Mouse (Mus musculus) cerebellum, postnatal 10 days (tissue): ENCODE data around the gene Snx8.

Experiments used
- DNase-seq, 2 experiments: peaks; one replicate each; pipeline ENCODE4 v3.0.0; 2021; ENCODE audit warnings: mixed read lengths in 2 of 2

Snx8 gene

DNA sequence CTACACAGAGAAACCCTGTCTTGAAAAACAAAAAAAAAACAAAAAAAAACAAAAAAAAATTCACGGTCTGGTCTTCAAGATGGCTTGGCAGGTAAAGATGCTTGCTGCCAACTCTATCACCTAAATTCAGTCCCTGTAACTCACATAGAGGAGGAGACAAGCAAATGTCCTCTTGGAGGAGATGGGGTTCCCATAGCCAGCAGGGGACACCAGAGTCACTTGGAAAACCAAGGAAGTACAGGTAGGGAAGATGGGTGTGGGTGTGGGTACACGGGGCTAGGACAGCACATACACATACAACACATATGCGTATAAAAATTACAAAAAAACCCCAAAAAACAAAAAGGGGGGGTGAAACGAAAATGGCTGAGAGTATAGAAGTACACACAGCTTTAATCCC, 46.2 kb downstream of the Snx8 start:
- DNase-seq = no peak

- no peak for DNase-seq
Observed at GRCm38 (mm10) chr5:140339836-140340235, 49.2 kb downstream of the Snx8 start.

GRCm38 (mm10) chr5:140338779-140339178, 50.3 kb downstream of the Snx8 start:
- DNase-seq = no peak

GRCm38 (mm10) chr5:140336680-140337079, 52.4 kb downstream of the Snx8 start:
- DNase-seq = peak; percentile 66 to 80

DNA sequence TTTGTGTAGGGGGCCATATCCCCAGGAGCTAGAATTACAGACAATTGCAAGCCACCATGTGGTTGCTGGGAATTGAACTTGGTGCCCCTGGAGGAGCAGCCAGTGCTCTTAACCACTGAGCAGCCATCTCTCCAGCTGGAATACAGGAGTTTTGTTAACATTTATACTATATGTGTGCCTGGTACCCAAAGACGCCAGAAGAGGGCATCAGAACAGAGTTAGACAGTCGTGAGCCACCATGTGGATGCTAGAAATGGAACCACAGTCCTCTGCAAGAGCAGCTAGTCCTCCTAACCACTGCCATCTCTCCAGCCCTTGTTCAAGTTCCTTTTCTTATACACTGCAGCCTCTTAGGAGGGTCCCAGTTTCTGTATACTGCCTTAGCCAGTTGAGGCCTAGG, 55.4 kb downstream of the Snx8 start:
- DNase-seq = peak; percentile 22 to 27

GRCm38 (mm10) chr5:140332519-140332918, 56.5 kb downstream of the Snx8 start:
- DNase-seq = no peak

DNA sequence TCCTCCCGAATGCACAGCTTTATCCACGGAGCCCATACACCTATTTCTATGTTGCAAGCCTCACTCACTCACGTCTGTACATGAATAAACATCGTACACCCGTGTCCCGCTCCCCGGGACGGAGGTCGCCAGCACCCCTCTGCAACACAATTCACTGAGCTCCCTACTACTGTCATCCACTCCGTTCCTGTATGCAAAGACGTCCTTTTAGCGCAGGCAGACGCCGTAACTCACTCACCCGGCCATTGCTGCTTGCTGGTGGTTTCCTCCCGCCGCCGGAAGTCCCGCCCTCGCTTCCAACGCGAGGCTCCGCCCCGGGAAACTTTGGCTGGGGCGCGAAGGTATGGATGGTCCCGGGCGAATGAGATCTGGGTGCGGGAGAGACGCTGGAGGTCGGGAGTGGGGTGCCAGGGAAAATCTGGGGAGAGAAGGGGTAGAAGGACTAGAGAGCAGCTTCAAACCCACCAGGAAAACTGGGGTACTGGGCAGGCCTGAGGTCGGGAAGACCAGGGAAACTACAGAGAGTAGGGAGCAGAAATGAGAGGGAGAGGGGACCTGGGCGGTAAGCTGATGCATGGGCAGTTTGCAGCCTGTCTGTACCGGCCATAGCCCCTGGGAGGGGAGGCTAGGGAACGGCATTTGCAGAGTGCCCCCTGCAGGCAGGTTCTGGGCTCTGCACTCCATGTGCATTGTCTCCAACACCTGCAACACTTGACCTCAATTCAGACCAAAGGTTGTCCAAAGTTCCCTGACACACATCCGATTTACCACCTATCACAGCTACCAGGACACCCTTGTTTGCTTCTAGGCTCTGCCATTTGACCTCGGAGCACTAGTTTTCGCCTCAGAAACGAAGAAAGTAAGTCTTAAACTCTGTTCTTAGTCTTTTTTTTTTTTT, 57.2 kb downstream of the Snx8 start, which contains the start of gene Mrm2:
Gene Mrm2, minus strand, starts transcription at position 284 of the 898 bp plus-strand sequence.
- DNase-seq = peak; percentile 89 to 90

DNA sequence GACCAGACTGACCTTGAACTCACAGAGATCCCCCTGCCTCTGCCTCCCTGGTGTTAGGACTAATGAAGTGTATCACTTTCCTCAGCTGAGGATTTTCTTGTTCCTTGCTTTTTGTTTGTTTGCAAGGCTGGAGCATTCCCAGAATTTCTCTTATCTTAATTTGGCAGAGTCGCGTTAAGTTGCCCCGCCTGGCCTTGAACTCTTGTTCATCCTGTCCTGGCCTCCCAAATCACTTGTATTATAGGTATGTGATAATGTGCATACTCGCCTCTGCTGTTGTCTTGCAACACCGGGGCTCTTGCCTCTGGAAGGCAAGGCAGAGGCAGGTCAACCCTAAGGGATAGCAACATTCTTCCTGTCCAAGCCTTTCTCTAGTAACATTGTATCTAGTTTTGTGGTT, 65.0 kb downstream of the Snx8 start:
- DNase-seq = no peak

DNA sequence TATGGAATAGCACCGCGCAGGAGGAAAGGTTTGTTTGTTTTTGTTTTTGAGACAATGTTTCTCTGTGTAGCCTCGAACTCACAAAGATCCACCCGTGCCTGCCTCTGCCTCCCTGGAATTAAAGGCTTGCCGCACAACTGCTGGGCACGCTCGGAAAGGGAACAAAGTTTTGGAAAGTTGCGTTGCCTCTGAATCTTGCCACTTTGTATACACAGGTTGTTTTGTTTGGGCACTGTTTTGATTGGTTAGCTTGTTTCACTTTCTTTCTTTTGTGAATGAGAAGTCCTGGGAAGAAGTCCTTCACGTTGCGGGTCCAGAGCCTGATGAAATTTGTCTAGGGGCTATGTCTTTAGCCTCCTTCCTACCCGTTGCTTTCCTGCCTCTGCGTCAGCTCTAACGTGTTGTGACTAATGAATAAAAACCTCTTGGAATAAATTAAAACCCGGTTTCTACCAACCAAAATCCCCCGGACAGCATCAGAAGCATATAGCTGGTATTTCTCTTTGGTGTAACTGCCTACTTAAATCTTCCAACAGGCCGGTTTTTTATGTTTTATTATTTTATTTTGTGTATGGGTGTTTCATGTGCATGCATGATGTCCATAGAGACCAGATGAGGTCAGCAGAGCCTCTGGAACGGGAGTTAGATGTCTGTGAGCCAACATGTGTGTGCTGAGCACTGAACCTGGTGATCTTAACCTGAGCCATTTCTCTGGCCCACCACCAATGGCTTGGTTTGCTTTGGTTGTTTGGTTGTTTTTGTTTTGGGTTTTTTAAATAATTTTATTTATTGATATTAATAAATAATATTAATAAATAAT, 67.1 kb downstream of the Snx8 start:
- no peak for DNase-seq

DNA sequence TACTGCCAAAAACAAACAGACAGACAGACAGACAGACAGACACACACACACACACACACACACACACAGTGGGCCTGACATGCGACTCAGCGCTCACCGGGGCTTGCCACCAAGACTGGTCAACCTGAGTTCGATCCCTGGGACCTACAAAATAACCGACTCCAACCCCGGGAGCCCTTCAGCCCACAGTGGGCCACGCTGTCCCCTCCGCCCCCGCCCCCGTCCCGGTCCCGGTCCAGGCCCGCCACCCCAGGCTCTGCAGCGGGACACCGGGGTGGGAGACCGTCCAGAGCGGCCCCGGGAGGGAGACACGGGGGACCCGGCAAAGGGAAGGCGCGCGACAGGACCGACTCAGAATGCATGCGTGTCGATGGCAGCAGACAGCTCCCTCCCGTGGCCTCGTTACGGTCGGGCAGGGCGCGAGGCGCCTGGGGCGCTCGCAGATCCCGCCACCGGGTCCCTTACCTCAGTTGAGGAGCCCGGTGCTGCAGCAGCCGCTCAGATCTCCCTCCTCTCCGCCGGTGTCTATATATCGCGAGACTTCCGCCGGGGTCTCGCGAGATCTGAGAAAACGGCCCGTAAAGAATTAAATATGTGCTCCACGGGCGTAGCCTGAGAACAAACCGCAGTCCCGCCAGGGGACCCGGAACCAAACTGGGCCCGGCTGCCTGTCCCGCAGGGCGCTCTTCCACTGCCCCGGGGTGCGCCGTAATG, 67.9 kb downstream of the Snx8 start, which contains the start of the genes Mad1l1 and Nudt1:
Gene Mad1l1, minus strand, starts transcription at position 511 of the 714 bp plus-strand sequence.
Gene Nudt1, plus strand, starts transcription at position 615 of the 714 bp plus-strand sequence.
- DNase-seq = peak; percentile 94 to 95

DNA sequence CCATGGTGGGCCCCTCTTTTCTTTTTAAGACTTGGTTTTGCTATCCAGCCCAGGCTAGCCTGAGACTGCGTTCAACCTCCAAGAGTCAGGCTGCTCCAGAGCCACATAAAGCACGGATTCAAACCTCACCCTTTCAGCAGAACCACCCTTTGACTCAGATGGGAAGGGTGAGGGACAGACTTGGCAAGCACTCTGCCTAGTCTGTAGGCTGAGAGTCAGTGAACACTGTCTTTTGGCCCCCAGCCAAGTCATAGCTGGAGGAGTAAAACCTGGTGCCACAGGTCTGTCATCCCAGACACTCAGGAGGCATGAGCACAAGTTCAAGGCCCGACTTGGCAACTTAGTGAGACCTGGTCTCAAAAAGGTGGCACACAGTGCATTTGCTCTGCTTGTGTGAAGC, 72.3 kb downstream of the Snx8 start:
- DNase-seq = peak; percentile 39 to 45

DNA sequence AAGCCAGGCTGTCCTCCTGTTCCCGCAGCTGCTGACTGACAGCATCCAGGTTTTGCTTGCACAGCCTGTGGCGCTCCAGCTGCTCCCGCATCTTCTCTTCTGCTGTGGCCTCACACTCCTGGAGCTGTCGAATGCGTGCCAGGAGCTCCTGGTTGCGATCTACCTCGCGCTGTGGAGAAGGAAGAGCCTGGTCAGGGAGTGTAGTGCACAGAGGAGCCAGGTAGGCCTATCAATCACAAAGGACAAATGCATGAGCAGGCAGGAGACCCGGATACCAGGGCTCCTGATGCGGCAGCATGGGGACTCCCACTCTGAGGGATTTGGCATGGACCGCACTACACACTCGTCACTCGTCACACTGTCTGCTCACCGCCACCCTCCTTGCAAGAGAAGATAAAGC, 81.5 kb downstream of the Snx8 start:
- no peak for DNase-seq

- DNase-seq = peak; percentile 36 to 48
Observed at GRCm38 (mm10) chr5:140306016-140306415, 83.0 kb downstream of the Snx8 start.

GRCm38 (mm10) chr5:140298291-140298690, 90.8 kb downstream of the Snx8 start:
- no peak for DNase-seq

- DNase-seq = peak; percentile 79 to 81
Observed at GRCm38 (mm10) chr5:140292152-140292551, 96.9 kb downstream of the Snx8 start.
